Mouse (Mus musculus) embryonic fibroblast, embryonic 13.5 days (primary cell): ENCODE data around the gene Nelfb.

Experiments used
- CTCF ChIP-seq: IDR thresholded peaks from 2 replicates; pipeline ENCODE4 v1.5.1; 2011; ENCODE audit warnings: mild to moderate bottlenecking, control low read depth, low read length, moderate library complexity, borderline replicate concordance; ENCODE audit not compliant: insufficient read depth
- POLR2A ChIP-seq: IDR thresholded peaks from 2 replicates; pipeline ENCODE4 v1.6.1; 2011; ENCODE audit warnings: low read depth, mild to moderate bottlenecking, control low read depth, low read length, moderate library complexity

GRCm38 (mm10) chr2:25234551-25235220 lies 23.4 kb upstream of the Nelfb start:
- TF ChIP-seq POLR2A, result no peak
- no peak for TF ChIP-seq CTCF
